Mouse (Mus musculus) urinary bladder, adult 18-20 months (tissue): ENCODE data around the gene Adarb2.
"Not testable (repeated sequence)": the region's sequence is repeated elsewhere in the genome, so short reads cannot be mapped to it uniquely, and the experiment has no call there.

Source experiments
- DNase-seq, 2 experiments: peaks; one replicate each; pipeline ENCODE4 v3.0.0; 2022; ENCODE audit warnings: low spot score in 2 of 2, mixed read lengths in 2 of 2

Gene Adarb2

DNA sequence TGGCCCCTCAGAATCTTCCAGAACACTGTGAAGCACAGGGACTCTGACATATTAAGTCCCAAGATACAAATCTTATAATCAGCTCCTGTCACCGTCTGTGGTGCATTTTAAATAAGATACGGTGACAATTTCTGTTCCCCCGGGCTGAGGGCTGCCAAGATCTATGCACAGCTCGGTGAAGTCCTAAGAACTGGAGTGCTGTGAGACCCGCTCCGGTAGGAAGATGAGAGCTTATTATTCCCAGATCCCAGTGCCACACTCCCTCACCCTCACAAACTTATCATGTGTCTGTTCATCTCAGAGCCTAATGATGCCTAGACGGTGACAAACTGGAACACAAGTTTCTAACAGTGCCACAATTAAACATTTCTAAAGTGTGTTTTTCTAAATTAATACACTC is 384.8 kb downstream of the Adarb2 start:
- no peak for DNase-seq

DNA sequence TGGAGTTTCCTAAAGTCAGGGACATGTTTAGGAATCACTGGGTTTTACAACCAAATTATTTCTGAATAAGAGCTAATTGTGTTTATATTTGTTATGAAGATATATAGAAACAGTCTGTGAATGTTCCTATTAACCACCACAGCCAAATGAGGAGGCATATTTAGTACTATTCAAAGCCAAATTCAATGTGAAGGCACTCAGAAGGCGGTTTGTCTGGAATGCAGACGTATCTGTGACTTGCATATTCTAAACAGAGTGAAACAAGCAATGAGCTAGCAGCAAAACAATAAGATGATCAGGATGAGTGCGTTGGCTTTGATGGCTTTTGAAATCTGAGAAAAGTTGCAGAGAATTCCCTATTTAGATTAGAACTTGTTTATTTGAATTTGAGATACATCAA is 387.8 kb downstream of the Adarb2 start:
- DNase-seq, result no peak

GRCm38 (mm10) chr13:8596977-8597646 is 394.4 kb downstream of the Adarb2 start:
- DNase-seq, result no peak

DNA sequence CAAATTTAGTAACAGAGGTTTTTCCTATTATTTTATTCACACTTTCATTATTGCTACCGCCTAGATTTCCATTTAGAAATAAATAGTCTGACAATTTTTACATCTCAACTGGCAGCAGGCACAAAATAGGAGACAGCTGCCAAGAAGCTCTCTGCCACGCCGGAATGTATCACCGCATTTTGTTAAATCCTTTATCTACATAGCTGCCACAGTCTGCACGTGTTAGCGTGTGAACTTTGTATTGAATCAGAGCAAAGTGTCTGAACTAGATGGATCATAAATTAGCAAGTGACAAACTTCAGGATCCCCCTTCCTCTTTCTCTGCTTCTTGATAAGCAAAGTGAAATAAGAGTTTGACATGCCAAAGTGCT is 395.0 kb downstream of the Adarb2 start:
- DNase-seq, result no peak

DNA sequence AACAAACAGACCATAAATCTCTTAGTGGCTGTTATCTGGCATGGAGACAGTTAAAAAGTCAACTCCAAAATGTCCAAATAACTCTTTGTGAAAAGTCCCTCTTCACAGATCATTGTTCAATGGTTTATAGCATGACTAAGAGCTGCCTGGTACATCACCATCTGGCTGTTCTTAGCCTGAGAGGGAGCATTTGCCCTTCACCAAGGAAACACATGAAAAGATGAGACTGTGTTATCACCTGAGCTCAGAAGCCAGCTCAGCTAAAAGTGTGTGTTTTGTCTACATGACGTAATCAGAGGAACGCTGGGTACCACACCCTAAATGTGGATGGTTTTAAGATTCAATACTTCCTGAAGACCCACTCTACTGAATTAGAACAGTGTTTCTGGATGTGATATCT is 403.0 kb downstream of the Adarb2 start:
- no peak for DNase-seq

DNA sequence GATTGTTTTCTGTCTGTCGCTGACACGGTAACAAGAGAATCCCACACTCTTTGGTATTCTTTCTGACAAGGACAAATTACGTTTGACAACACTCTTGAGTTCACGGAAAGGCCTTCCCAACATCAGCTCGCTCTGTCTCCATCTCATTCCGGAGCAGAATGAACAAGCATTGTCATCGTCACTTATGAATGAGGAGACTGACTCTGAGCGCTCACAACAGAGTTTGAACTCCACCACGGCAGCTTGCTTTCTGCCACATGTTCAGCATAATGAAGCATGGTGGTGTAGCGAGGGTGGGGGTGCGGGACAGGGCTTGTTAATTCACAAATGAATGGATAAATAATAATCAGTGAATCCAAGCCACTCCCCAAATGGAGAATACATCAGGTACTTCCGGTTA is 405.4 kb downstream of the Adarb2 start:
- DNase-seq, result no peak

- not testable (repeated sequence) for DNase-seq
These were observed 406.3 kb downstream of the Adarb2 start for GRCm38 (mm10) chr13:8608918-8609317.

DNA sequence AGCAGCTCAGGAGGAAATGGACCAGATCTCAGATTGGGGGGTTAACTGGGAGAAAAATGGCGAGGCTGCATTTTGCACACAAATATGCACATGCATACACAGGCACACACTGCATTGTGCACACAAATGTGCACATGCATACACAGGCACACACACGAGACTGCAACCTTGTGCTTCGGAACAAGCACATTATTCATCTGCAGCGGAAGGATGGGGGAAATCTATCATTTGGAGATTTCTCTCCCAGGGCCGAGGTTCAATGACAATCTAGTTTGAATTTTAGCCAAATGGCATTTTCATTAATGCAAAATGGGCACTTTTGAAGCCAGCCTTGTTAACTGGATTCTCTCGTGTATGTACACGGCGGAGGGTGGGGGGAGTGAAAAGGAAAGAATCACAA is 408.3 kb downstream of the Adarb2 start:
- DNase-seq, result no peak

DNA sequence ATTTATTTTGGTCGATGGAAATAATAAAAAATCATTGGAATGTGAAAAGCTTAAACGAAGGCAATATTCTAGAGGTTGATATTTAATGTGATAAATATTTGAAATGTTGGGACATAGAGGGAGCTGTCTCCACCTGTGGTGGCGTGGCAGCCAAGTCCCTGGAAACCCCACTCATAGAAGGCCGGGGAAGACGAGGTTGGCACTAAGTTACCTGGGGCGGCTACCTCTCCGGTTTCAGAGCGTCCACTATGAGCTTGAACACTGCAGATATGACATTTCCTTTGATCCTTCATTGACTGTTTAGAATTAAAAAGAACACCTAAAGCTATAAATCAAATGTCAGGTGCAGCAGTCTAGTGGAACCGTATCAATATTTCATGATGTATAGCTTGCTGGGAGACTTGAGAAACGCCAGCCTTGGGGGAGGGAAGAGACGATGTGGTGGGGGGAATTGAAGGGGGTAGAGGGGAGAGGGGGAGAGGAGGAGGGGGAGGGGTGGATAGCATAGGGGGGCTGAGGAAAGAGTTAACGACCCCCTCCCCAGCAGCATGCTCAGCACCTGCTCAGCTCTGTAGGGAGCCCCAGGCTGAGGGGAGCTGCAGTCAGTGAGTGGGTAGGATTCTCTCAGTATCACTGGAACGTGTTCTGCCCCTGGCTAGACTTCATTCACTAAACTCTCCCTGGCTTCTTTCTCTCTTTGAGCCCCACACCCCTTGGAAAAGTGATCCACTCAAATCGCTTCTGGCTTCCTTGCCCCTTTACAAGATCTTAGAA is 410.1 kb downstream of the Adarb2 start:
- DNase-seq, result no peak

- no peak for DNase-seq
These were observed 414.0 kb downstream of the Adarb2 start for GRCm38 (mm10) chr13:8616685-8617084.

DNA sequence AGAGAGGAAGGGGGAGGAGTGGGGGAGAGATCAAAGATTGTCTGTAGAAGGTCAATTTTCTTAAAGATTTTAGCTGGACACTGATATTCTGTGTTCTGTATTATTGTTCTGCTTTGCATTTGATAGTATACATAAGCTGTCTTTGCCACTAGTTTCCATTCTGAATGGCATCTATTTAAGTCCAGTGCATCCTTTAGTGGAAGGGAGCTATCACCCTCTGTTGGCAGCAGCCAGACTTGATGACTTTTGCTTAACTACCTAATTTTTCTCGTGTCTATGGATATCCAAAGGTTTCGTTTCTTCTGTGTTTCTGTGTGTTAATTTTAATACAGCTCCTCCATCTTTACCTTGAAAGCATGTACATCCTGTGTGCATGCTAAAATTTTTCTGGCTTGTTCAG is 419.6 kb downstream of the Adarb2 start:
- no peak for DNase-seq

DNA sequence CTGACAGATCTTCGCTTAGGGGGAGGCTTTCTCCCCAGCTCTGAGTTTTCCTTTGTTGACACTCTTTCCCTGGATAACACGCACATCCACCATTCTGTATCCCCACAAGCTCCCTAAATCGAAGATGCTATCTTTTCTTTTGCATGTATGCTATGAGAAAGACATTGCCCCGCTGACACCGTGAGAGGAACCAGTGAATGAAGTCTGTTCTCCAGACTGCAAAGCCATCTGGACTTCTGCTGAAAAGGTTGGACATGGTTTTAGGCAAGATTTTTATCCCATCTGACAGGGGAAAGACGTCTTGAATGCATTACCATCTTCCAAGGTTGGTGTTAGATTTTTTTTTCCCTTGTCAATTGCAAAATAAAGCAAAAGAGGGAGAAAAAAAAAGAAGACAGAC is 426.9 kb downstream of the Adarb2 start:
- DNase-seq, result no peak

GRCm38 (mm10) chr13:8631618-8632017 is 429.0 kb downstream of the Adarb2 start:
- DNase-seq, result no peak

- DNase-seq, result no peak
These were observed 429.4 kb downstream of the Adarb2 start for GRCm38 (mm10) chr13:8632072-8632471.

DNA sequence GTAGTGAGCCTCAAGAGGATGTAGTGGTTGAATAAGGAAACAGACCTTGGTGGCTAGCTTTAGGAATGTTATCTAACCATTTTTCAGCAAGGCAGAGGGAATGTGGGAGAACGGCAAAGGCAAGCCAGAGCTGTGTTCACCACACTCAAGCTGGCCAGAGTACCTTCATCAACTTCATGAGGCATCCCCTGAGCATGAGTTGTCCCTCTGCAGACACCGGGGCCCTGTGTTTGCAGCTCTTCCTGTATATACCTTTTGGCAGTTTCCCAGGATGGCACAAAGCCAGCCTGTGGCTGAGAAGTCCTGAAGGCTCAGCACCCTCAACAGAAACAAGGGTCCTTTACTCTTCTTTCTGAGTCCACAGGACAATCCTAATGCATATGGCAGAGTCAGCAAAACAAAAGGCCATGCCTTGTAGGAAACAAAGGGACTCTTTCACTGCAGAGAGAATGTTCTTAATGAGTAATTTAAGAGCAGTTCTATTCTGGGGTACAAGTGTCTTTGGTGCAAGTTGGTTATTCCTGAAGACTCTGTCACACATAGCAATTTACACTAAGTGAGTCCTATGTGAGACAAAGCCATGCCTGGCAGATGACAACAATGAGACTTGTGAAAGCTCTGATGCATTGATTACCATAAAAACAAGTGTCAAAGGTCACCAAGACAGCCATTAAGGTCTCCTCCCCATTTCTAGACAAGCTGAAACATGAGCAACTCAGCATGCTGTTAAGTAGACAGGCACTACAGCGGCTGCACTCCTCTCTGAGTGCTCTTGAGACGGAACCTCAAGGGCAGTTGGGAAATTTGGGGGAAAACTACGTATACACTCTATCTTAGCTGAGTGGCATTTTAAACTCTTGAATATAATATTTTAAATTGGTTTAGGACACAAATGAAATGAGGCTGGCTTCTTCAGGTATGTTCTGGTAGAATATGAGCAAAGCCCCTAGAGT is 431.0 kb downstream of the Adarb2 start:
- no peak for DNase-seq

DNA sequence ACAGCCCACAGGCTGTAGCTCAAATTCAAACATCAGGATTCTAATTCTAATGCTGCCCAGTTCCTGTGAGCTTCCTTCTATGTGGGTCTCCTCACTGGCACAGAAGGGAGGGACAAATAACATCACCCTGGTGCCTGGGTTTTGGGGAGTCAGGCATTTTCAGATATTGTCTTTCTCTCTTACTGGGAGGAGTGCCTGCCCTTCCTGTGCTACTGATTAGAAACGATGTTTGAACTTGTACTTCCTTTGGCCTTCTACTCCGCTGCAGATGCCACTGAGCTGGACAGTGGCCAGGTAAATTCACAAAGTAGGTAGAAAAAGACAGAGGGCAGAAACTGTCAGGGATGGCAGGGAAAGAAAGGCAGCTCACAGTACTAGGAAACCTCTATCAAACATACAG is 439.4 kb downstream of the Adarb2 start:
- DNase-seq, result no peak

DNA sequence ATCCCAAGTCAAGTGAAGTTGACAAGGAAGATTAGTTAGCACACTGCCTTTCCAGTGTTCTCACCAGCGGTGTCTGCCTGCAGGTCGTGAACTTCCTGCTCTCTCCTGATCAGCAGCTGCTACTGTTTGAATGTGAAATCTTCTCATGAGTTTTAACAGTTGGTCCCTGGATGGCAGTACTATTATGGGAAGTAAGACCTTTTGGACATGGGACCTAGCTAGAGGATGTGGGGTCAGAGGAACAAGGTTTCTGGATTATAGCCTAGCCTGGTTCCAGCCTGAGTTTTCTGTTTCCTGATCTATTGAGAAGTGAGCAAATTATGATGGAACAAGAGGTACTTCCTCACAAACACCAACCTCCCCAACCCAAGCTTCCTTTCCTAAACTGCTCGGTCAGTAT is 441.3 kb downstream of the Adarb2 start:
- DNase-seq, result no peak

DNA sequence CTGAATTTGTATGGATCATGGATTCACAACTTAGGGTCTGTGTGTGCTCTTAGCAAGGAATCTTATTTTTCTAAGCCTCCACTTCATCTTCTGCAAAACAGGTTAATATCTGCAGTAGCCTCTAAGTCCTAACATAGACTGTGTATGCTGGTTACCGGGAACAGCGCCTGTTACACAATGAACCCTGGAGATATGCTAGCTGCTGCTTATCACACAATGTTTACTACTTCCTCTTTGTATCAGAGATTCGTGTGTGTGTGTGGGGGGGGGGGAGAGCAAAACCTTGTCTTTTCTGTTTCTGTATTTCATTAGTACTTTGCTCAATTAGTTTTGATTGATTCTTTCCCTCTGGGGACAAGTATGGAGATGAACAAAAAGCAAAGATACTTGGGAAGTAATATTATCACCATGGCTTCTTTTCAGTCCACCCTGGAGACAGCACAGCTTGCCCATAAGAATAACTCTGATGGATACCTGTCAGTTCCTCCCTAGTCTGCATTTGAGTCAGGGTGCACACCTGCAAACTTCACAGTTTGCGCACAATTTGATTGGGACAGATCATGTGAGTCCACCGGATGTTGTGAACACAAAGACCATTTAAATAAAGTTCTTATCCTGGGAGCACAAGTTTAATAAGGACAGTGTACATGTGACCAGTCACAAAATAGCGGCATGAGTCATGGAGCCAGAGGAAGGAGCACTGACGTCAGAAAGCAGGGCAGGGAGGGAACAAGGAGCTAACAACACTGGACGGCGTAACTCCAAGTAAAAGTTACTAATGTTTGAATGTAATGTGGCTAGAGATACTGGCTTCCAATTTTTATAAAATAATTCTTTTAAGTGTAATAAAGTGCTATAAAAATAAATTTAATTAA is 442.4 kb downstream of the Adarb2 start:
- no peak for DNase-seq

DNA sequence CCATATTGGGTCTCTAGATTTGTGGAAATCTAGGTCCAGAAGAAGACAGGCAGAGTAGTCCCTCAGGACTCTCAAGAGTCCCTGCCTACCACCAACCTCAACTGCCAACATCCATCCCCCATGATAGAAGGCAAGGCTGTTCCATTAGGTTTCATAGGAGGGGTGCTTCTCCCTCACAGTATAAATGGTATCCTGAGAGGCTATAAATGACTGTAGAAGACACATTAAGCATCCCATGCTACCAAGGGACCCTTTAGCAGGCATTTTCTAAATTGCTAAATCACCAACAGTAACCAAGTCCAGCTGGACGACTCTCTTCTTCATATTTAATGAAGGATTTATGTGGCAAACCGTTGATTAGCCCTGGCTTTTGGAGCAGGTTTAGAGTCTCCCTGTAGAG is 446.6 kb downstream of the Adarb2 start:
- no peak for DNase-seq

DNA sequence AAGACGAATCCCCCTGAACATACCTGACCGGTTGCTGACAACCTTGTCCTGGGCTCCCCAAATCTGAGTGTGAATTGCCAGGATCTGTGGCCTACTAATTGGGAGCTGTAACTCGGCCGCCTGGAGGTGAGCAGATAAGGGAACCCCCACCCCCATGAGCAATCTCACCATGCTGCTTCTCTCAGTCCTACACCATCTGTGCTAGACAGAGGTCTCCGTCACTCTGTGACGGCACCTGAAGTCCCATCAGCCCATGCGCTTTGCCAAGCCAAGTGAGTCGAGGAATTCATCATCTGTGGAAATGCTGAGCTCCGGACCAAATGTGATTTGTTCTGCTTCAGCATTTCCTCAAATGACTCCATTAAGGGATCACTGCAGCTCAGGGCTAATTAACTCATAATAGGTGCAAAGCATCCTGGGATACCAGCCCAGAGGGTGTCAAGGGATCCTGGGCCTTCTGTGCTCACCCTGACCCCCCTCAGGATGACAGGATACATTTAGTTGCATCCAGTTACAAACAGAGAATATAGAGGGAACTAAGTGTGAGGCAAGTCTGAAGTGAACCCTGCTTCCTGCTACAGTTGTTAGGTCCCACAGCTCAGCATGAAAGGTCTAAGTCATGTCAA is 462.1 kb downstream of the Adarb2 start:
- DNase-seq, result no peak

DNA sequence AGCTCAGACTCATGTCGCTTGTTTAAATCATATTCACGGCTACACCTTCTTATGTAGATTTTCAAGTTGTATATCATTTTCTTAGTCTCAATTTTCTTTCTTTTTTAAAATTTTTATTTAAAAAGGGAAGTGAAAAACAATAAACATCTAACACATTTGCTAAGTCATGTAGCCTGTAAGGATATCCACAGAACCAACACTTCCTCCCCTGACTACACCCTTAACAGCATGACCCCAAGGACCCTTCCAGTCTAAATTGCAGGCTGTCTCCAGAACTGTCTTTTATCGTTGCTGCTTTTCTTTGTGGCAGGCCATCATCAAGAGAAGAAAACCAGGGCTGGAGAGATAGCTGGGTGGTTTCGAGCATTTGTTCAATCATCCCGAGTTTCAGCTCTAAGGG is 474.5 kb downstream of the Adarb2 start:
- DNase-seq, result no peak
